Mouse (Mus musculus) ES-Bruce4 (cell line): Measurements from ENCODE around the gene Krt24. TPM values are rescaled to one million over a fixed set of nuclear protein-coding genes. Genes with fewer than 3 reads are reported as not detected.
"Not testable (repeated sequence)": the region's sequence is repeated elsewhere in the genome, so short reads cannot be mapped to it uniquely, and the experiment has no call there.

Source experiments
- H3K27ac ChIP-seq: 2 replicates; pipeline ENCODE4 v1.5.1; 2012; ENCODE audit warnings: low read length, inconsistent platforms; ENCODE audit not compliant: insufficient read depth
- H3K27me3 ChIP-seq: 2 replicates; pipeline ENCODE4 v1.6.1; 2012; ENCODE audit warnings: mild to moderate bottlenecking, low read length, inconsistent platforms; ENCODE audit not compliant: control insufficient read depth, poor library complexity, insufficient read depth, severe bottlenecking
- H3K36me3 ChIP-seq: 2 replicates; pipeline ENCODE4 v1.6.1; 2012; ENCODE audit warnings: inconsistent platforms, mild to moderate bottlenecking, low read length, moderate library complexity; ENCODE audit not compliant: control insufficient read depth, poor library complexity, insufficient read depth, severe bottlenecking
- H3K4me1 ChIP-seq: one replicate; pipeline ENCODE4 v1.8.1; 2011; ENCODE audit warnings: low read length; ENCODE audit not compliant: control insufficient read depth, insufficient read depth
- H3K4me3 ChIP-seq: 2 replicates; pipeline ENCODE4 v1.5.1; 2011; ENCODE audit warnings: low read depth, mild to moderate bottlenecking, low read length
- H3K9ac ChIP-seq: 2 replicates; pipeline ENCODE4 v1.6.1; 2012; ENCODE audit warnings: low read depth, mild to moderate bottlenecking, inconsistent platforms; ENCODE audit not compliant: poor library complexity, severe bottlenecking
- H3K9me3 ChIP-seq: replicated peaks from 2 replicates; pipeline ENCODE4 v1.6.1; 2012; ENCODE audit warnings: mild to moderate bottlenecking, low read length, inconsistent platforms; ENCODE audit not compliant: control insufficient read depth, poor library complexity, insufficient read depth, severe bottlenecking
- CTCF ChIP-seq: IDR thresholded peaks from one replicate; pipeline ENCODE4 v1.8.1; 2011; ENCODE audit warnings: low read depth, low read length
- EP300 ChIP-seq: IDR thresholded peaks from 2 replicates; pipeline ENCODE4 v1.6.1; 2011; ENCODE audit warnings: low read depth, low read length; ENCODE audit not compliant: insufficient read depth
- POLR2A ChIP-seq: IDR thresholded peaks from one replicate; pipeline ENCODE4 v1.8.1; 2011; ENCODE audit warnings: low read length; ENCODE audit not compliant: insufficient read depth
- polyA plus RNA-seq: library from polyadenylated mRNA; stranded (reverse); fragments of >200 nt; gene quantifications from 2 replicates; pipeline ENCODE4 v1.2.4, GENCODE M21; 2011; ENCODE audit warnings: low read depth; ENCODE audit not compliant: missing spikeins, insufficient read depth, insufficient read length

Gene Krt24
- polyA plus RNA-seq, 1 experiment, result not detected

DNA sequence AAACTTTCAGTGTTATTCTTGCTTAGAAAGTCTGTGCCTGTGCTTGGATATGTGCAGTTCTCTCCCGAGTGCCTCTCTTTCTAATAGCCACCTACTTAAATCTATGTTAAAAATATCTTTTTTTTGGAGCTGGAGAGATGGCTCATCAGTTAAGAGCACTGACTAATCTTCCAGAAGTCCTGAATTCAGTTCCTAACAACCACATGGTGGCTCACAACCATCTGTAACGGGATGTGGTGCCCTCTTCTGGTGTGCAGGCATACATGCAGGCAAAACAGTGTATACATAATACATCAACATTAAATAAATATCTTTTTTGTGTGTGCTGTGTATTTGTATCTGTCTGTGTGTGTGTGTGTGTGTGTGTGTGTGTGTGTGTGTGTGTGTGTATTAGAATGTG, 31.2 kb downstream of the Krt24 start:
- H3K36me3 ChIP-seq, result no peaks in the 10 kb centered on the region
- H3K9ac ChIP-seq, result no peak overlapping the region
- no peak overlapping the region for H3K4me3 ChIP-seq
- no peak overlapping the region for H3K27ac ChIP-seq
- H3K9me3 ChIP-seq, result no peaks in the 10 kb centered on the region
- no peak for TF ChIP-seq EP300
- TF ChIP-seq CTCF, result no peak
- no peaks in the 10 kb centered on the region for H3K27me3 ChIP-seq
- H3K4me1 ChIP-seq, result no peaks in the 10 kb centered on the region

DNA sequence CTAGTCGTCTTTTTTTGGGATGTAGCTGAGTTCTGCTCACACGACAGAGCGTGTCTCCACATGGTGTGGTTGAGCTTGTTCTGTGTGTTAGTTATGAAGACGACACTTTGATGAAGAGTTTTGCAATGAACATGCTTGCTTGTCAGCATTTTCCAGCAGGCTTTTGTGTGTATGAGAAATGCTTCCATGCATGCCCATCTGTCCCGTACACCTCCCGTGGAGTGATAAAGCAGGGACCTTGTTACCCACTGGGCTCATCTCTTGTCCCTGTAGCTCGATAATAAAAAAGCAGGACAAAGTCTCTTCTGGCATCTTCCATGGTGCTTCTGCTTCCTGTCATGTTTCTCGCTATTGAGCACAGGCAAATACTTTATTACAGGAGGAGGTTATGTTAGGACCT, 32.4 kb downstream of the Krt24 start:
- Histone ChIP-seq H3K9me3 (no peaks in the 10 kb centered on the region), H3K27me3 (no peaks in the 10 kb centered on the region), H3K9ac (no peak overlapping the region), H3K27ac (no peak overlapping the region), H3K4me3 (no peak overlapping the region), H3K4me1 (no peaks in the 10 kb centered on the region), H3K36me3 (no peaks in the 10 kb centered on the region)
- TF ChIP-seq CTCF (no peak), POLR2A (no peak), EP300 (no peak)

DNA sequence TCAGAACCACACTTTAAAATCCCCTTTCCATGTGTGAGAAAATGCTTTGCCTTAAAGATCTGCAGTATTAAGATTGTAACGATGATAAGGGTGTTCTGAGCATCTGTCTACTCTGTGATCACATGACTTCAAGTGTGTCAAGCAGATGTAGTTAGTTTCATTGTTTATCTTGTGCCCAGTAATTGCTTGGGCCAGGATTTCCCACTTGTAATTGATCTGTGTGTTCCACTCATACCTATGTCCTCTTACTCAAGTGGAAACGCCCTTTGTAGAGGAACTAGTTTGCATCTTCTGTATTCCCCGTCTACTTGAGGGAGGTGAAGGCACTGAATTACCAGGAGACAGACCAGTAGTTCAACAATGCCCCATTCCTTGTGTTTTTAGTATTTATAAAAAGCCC, 34.4 kb downstream of the Krt24 start:
- no peak overlapping the region for H3K9ac ChIP-seq
- no peaks in the 10 kb centered on the region for H3K36me3 ChIP-seq
- H3K9me3 ChIP-seq, result no peaks in the 10 kb centered on the region
- H3K27me3 ChIP-seq, result no peaks in the 10 kb centered on the region
- H3K27ac ChIP-seq, result no peak overlapping the region
- H3K4me1 ChIP-seq, result no peaks in the 10 kb centered on the region
- TF ChIP-seq CTCF, result no peak
- TF ChIP-seq POLR2A, result no peak
- TF ChIP-seq EP300, result no peak
- no peak overlapping the region for H3K4me3 ChIP-seq

DNA sequence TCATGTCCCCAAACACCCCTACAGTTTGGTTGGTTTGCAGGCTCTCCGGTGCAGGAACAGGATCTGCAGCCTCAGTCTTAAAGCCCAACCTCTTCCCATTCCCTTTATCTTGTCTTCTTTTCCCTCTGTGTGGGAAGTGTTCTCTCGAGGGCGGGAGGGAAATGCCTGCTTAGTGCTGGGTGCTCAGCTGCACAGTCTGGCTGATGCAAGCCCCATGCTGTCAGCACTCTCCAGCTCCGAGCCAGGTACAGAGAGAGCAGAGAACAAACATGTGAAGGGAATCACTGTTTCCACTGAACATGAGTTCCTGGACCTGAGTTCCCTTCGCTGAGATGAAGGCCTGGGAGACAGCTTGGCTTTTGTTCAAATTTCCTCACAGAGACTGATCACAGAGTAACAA, 34.8 kb downstream of the Krt24 start:
- TF ChIP-seq EP300 (no peak), CTCF (no peak), POLR2A (no peak)
- H3K27ac ChIP-seq, result no peak overlapping the region

DNA sequence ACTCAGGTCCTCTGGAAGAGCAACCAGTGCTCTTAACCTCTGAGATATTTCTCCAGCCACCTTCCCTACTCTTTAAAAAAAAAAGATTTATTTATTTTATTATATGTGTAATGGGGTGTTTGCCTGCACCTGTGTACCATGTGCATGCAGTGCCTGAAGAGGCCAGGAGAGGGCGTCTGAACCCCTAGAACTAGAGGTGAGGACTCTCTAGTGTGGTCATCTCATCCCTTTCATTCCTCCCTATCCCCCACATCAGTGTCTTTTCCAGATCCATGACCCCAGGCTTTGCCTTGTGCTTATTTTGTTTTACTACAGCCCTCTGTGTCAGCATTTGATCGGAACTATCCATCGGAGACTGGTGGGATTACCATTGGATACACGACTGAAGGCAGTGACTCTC, 35.9 kb downstream of the Krt24 start:
- Histone ChIP-seq H3K9ac (no peak overlapping the region), H3K27me3 (no peaks in the 10 kb centered on the region), H3K4me1 (no peaks in the 10 kb centered on the region), H3K27ac (no peak overlapping the region), H3K9me3 (no peaks in the 10 kb centered on the region), H3K4me3 (no peak overlapping the region), H3K36me3 (no peaks in the 10 kb centered on the region)
- TF ChIP-seq EP300 (no peak), POLR2A (no peak), CTCF (peak; percentile 64)

More for the DNA sequence above, 34.8 kb downstream of the Krt24 start:
- H3K9ac ChIP-seq, result no peak overlapping the region
- no peak overlapping the region for H3K4me3 ChIP-seq
- no peaks in the 10 kb centered on the region for H3K27me3 ChIP-seq
- H3K9me3 ChIP-seq, result no peaks in the 10 kb centered on the region
- no peaks in the 10 kb centered on the region for H3K36me3 ChIP-seq
- H3K4me1 ChIP-seq, result no peaks in the 10 kb centered on the region

DNA sequence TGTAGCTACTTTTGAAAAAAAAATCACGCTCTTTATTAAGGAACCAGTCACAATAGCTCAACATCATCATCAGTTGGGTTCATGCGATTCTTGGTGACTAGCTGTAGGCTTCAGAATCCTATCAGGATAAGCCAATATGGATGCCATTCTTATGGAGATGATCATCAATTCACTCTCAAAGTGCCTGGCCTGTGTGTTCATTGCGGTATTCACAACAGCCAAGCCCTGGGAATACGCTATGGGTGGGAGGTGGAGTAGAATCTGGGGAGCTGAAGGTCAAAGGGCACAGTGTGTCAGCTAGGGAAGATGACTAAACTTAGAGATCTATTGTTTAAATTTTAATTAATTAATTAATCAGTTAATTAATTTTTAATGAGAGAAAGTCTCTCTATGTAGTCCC, 37.1 kb downstream of the Krt24 start:
- no peaks in the 10 kb centered on the region for H3K36me3 ChIP-seq
- H3K4me3 ChIP-seq, result no peak overlapping the region
- no peak overlapping the region for H3K9ac ChIP-seq
- TF ChIP-seq POLR2A (no peak), EP300 (no peak), CTCF (no peak)
- H3K27me3 ChIP-seq, result no peaks in the 10 kb centered on the region
- no peak overlapping the region for H3K27ac ChIP-seq
- H3K4me1 ChIP-seq, result peaks cover 2% of the 10 kb centered on the region
- no peaks in the 10 kb centered on the region for H3K9me3 ChIP-seq

DNA sequence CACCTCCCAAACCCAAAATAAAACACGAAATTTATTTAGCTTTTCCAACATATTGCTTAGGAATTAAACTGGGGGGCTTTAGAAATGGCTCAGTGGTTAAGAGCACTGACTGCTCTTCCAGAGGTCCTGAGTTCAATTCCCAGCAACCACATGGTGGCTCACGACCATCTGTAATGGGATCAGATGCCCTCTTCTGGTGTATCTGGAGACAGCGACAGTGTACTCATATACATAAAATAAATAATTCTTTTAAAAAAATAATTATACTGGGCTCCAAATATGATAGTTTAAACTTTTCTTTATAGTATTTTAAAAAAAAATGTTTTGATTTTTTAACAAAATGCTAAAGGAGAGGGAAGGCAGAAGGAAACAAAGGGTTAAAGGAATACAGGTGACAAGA, 40.5 kb downstream of the Krt24 start:
- not testable (repeated sequence) for H3K4me3 ChIP-seq, H3K27ac ChIP-seq, H3K9ac ChIP-seq, H3K4me1 ChIP-seq, H3K27me3 ChIP-seq, H3K9me3 ChIP-seq, H3K36me3 ChIP-seq
